Mouse (Mus musculus): ENCODE results near the gene Tcl1b2.

- TF ChIP-seq POLR2A (IDR thresholded peaks at IDR 0.05; ENCODE audit: extremely low read depth, insufficient read depth, low read length) (no peak), CTCF (IDR thresholded peaks at IDR 0.05; ENCODE audit: low read depth, low read length) (no peak)
These were observed 36.0 kb upstream of the Tcl1b2 start for GRCm38 (mm10) chr12:105109812-105110211.
